Mouse (Mus musculus) heart, embryonic 14.5 days (tissue): ENCODE measurements around the gene Ppy. TPM values are rescaled to one million over a fixed set of nuclear protein-coding genes. Genes with fewer than 3 reads are reported as not detected.
A peak's percentile ranks its signal among the peaks of the same experiment; 100 is the strongest.

Source experiments
- ATAC-seq: fragments of 200-750 bp; cut with Nextera tagmentation; 2 replicates; pipeline ENCODE4 v1.8.0; 2017; ENCODE audit warnings: low read depth, moderate TSS enrichment; ENCODE audit not compliant: insufficient number of reproducible peaks, insufficient read depth, low FRiP score
- H3K27ac ChIP-seq, 2 experiments: fragments of 200-500 bp in 1 of 2; fragments of 300-500 bp in 1 of 2; sonication (generic) in 1 of 2; replicated peaks in 1 of 2; 2 replicates each; pipeline ENCODE4 v1.5.1; 2012 to 2014; ENCODE audit warnings: low read depth in 2 of 2, low read length in 2 of 2, control low read depth in 1 of 2, mild to moderate bottlenecking in 1 of 2, mixed read lengths in 1 of 2; ENCODE audit not compliant: control insufficient read depth in 1 of 2, insufficient read depth in 1 of 2
- H3K27me3 ChIP-seq: fragments of 300-500 bp; sonication (generic); 2 replicates; pipeline ENCODE4 v1.6.1; 2014; ENCODE audit warnings: mild to moderate bottlenecking, low read length, control low read depth; ENCODE audit not compliant: control insufficient read depth, insufficient read depth
- H3K36me3 ChIP-seq: fragments of 300-500 bp; sonication (generic); 2 replicates; pipeline ENCODE4 v1.6.1; 2014; ENCODE audit warnings: mild to moderate bottlenecking, control low read depth, low read length, mixed read lengths; ENCODE audit not compliant: control insufficient read depth, insufficient read depth
- H3K4me1 ChIP-seq, 2 experiments: fragments of 200-500 bp in 1 of 2; fragments of 300-500 bp in 1 of 2; sonication (generic) in 1 of 2; 2 replicates each; pipeline ENCODE4 v1.6.1; 2012 to 2014; ENCODE audit warnings: low read length in 2 of 2, control low read depth in 1 of 2, mixed read lengths in 1 of 2; ENCODE audit not compliant: control insufficient read depth in 2 of 2, insufficient read depth in 2 of 2
- H3K4me2 ChIP-seq: fragments of 300-500 bp; sonication (generic); 2 replicates; pipeline ENCODE4 v1.6.1; 2014; ENCODE audit warnings: mild to moderate bottlenecking, low read length
- H3K4me3 ChIP-seq, 2 experiments: fragments of 200-500 bp in 1 of 2; fragments of 300-500 bp in 1 of 2; sonication (generic) in 1 of 2; 2 replicates each; pipeline ENCODE4 v1.5.1; 2012 to 2014; ENCODE audit warnings: low read length in 2 of 2, mild to moderate bottlenecking in 2 of 2, control low read depth in 1 of 2, low read depth in 1 of 2, moderate library complexity in 1 of 2; ENCODE audit not compliant: control insufficient read depth in 1 of 2, insufficient read depth in 1 of 2
- H3K9ac ChIP-seq: fragments of 300-500 bp; sonication (generic); 2 replicates; pipeline ENCODE4 v1.6.1; 2014; ENCODE audit warnings: mild to moderate bottlenecking, low read length
- H3K9me3 ChIP-seq: fragments of 300-500 bp; sonication (generic); 2 replicates; pipeline ENCODE4 v1.6.1; 2016; ENCODE audit warnings: low read length, control low read depth; ENCODE audit not compliant: control insufficient read depth
- WGBS: fragments of 180-500 bp; shearing (Covaris S2); extraction: QIAGEN DNeasy Blood & Tissue Kit; methylation state at CpG from one replicate; pipeline ENCODE4 v1.1.7; 2014; 5-methylcytosine and 5-hydroxymethylcytosine counted together
- polyA plus RNA-seq: library from polyadenylated mRNA; unstranded; fragments of >200 nt; fragmentation: Nextera tagmentation; extraction: Ambion mirVana; gene quantifications from 2 replicates; pipeline ENCODE4 v1.2.1, GENCODE M21; 2014

Ppy gene
- polyA plus RNA-seq, 1 experiment from 2014 or later, result not detected

DNA sequence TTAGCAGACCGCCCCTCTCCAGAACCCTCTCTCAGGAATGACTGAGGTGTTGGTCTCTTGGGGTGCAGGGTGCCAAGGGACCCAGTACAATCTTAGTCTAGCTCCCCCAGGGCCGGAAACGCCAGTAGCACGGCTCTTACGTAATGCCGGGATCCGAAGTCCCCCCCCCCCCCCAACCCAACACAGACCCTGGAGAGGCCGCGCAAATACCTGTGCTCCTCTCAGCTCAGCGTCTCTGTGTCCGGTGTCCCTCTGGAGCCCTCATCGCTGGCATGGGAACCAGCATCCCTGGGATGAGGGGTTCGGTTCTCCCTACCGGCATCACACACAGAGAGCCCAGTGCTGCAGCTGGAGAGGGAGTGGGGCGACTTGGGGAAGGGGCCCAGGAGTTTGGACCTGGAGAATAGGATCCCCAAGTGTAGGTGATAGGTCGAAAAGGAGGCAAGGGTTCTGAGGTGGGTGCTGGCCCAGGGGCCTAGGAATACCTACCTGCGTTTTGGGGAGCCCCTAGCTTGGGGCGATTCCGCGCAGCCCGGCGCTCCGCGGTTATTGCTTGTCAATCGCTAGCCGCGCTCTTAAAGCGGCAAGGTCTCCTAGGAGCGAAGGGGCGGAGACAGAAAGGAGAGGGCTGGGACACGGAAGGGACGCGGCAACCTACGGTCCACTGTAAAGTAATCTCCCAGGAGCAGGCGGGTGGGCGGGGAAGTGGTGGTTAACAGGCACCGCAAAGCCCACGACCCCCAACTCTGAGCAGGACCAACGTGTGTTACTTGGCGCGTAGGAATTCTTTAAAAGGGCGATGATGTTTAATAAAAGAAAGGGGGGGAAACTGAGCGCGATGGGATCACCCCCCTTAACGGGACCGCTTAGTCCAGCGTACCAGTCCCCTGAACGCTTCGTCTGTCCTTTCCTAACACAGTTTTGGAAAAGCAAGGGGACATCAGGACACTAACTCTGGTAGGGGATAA, 12.9 kb downstream of the Ppy start, which contains the start of gene Mpp2:
Mpp2 (minus strand) TSS at position 585 of the 968 bp plus-strand sequence.
- H3K9ac ChIP-seq, result peak within 1 kb of the TSS; percentile 68
- under 1% methylated on average over 49 of the region's 49 CpGs for WGBS
- peak; percentile 14; the same call in 1 of the 2 replicates for ATAC-seq
- peak within 1 kb of the TSS; percentile 82 to 85 for H3K27ac ChIP-seq
- peak within 1 kb of the TSS; percentile 58 to 73 for H3K4me3 ChIP-seq
- H3K4me2 ChIP-seq, result peak within 1 kb of the TSS; percentile 96
- no peaks in the 10 kb centered on the region for H3K9me3 ChIP-seq
- H3K27me3 ChIP-seq, result no peaks in the 10 kb centered on the region
- no peaks in the 10 kb centered on the region for H3K36me3 ChIP-seq
- H3K4me1 ChIP-seq, result peaks cover 5 to 10% of the 10 kb centered on the region in 2 experiments

DNA sequence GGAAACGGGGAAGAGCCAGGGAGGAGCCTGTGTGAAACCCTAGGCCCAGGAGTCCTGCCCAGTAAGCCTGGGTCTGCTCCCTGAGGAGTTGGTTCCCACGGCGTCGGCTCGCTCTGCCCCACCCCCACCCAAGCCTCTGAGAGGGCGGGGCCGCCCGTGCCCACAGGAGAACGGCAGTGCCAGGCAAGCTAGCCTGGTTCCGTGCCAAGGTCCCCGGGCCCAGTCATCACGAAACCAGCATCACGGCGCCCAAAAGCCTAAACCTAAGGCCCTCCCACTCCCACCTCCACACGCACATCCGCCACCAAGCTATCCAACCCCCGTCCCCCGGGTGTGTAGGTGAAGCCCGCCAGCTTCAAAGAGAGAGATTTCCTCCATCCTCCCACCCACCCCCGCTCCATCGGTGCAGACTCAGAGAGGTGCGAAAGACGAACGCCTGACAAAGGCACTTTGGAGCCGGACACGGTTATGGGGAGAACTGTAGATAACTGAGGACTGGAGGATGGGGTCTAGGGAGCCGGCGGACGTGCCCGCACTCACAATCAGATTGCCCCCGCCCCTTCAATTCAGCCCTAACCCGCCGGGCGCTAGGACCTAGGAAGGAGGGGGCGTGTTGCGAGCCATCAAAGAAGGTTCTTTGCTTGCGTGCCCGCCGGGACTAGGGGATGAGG, 13.9 kb downstream of the Ppy start:
- no peaks in the 10 kb centered on the region for H3K27me3 ChIP-seq
- H3K27ac ChIP-seq, result peak overlapping the region; percentile 41 to 82
- H3K9ac ChIP-seq, result peak overlapping the region; percentile 68
- H3K4me3 ChIP-seq, result peak overlapping the region; percentile 58 to 73
- peak; percentile 64 for ATAC-seq
- H3K36me3 ChIP-seq, result no peaks in the 10 kb centered on the region
- no peaks in the 10 kb centered on the region for H3K9me3 ChIP-seq
- peaks cover 8 to 19% of the 10 kb centered on the region in 2 experiments for H3K4me1 ChIP-seq
- under 1% methylated on average over 38 of the region's 39 CpGs for WGBS
- peak overlapping the region; percentile 96 for H3K4me2 ChIP-seq

DNA sequence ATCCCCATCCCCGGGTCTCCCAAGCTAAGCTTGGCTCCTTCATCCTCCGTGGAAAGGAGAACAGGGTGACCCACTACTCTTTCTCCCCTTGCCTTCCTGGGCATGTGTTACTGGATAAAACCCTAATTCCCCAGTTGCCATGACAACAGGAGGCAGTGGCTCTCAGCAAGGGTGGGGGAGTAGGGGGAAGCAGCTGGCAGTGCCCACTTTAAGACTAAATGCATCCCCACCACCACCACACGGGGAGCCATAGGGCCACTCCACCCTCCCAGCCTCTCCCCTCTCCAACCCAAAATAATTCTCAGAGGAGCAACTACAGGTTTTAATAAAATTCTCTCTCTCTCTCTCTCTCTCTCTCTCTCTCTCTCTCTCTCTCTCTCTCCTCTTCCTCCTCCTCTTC, 14.8 kb downstream of the Ppy start:
- H3K9me3 ChIP-seq, result no peaks in the 10 kb centered on the region
- peak overlapping the region; percentile 68; the same call in 1 of the 2 replicates for H3K9ac ChIP-seq
- WGBS, result 26% methylated on average over 3 of the region's 3 CpGs
- peak overlapping the region; percentile 96 for H3K4me2 ChIP-seq
- peak overlapping the region in 1 of 2 experiments; percentile 82; a peak in 2 of 4 replicates for H3K27ac ChIP-seq
- no peak for ATAC-seq
- no peaks in the 10 kb centered on the region for H3K36me3 ChIP-seq
- peaks cover 13 to 23% of the 10 kb centered on the region in 2 experiments for H3K4me1 ChIP-seq
- H3K27me3 ChIP-seq, result no peaks in the 10 kb centered on the region
- peak overlapping the region in 1 of 2 experiments; percentile 58; a peak in 2 of 4 replicates for H3K4me3 ChIP-seq

DNA sequence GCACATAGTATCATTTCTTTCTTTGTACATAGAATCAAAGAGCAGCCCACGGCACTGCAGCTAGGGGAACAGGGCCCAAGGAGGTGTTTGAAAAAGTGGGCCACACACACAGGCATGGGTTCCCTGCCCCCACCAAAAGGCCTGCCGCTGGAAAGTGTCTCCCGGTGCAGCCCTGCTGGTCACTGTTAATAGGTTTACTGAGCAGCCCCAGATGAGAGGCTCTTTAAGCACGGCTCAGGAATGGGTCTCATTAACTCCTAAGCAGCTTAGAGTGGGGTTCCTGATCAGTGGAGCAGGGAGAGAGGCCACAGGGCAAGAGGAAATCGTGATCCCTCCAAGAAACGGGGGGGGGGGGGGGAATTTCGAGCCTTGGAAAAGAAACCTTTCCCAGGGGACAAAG, 17.0 kb downstream of the Ppy start:
- H3K4me1 ChIP-seq, result peaks cover 10 to 23% of the 10 kb centered on the region in 2 experiments; a peak in 3 of 4 replicates
- no peak overlapping the region for H3K4me2 ChIP-seq
- H3K36me3 ChIP-seq, result 0 out of 2 replicates have a peak, but pooled peaks cover 5% of the 10 kb centered on the region
- no peak overlapping the region for H3K4me3 ChIP-seq
- no peaks in the 10 kb centered on the region for H3K27me3 ChIP-seq
- ATAC-seq, result no peak
- H3K27ac ChIP-seq, result no peak overlapping the region
- no peak overlapping the region for H3K9ac ChIP-seq
- WGBS, result 49% methylated on average over 7 of the region's 7 CpGs
- no peaks in the 10 kb centered on the region for H3K9me3 ChIP-seq

DNA sequence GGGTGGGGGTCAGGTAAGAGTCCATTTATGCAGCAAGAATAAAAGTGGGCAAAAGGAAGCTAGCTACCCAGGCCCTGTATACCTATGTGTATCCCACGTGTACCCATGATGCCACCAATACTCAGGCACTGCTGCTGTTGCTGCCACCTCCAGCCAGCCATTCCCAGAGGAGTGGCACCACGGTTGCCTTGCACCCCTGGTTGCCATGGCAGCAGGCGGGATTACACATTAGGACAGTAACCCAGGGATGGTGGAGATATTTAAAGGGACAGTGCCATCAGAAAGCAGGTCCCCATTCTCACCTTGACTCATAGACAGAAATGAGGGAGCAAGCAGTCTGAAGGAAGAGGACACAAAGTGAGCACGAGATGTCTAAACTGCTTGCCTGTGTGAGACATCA, 17.9 kb downstream of the Ppy start:
- no peaks in the 10 kb centered on the region for H3K27me3 ChIP-seq
- H3K9me3 ChIP-seq, result no peaks in the 10 kb centered on the region
- H3K4me1 ChIP-seq, result peaks cover 10 to 23% of the 10 kb centered on the region in 2 experiments; a peak in 3 of 4 replicates
- H3K27ac ChIP-seq, result no peak overlapping the region
- WGBS, result 56% methylated on average over 4 of the region's 4 CpGs
- 0 out of 2 replicates have a peak overlapping the region, but pooled peaks have one; percentile 83 for H3K4me2 ChIP-seq
- no peak overlapping the region for H3K4me3 ChIP-seq
- peaks cover 11% of the 10 kb centered on the region; the same call in 1 of the 2 replicates for H3K36me3 ChIP-seq
- ATAC-seq, result no peak
- no peak overlapping the region for H3K9ac ChIP-seq

DNA sequence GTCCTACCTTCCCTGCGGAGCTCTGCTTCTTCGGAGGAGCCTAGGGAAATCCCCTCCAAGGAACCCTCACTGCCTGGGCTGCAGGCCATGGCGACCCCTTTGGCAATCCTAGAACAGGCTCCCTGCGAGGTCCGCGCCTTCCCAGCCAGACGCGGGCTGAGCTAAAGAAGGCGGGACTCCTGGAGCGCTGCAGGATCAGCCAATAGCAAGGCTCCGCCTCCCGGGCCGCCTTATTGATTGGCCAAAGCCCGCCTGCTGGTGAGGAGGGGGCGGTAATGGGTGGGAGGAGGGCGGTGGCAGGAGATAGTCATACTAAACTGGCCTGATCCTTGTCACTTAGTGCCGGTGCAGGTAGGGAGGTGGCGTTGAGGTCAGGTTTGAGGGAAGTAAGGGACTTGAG, 18.8 kb downstream of the Ppy start:
- peak; percentile 55; the same call in 1 of the 2 replicates for ATAC-seq
- no peak overlapping the region for H3K27ac ChIP-seq

DNA sequence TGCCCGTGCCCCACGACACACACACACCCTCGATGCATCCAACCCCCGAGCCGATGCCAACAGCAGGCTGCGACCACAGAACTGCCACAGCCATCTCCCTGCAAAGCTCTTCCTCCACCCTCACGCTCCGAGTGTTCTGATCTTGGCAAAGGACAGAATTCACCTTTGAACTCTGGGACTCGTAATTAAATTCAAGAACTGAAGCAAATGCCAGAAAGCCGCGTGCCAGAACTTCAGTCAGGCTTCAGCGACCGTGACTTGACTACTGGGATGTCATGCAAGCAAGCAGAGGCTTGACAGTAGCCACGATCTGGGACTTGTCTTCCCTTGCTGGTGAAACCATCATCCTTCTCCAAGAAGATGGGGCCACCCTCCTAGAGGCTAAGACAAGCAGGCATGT, 27.4 kb downstream of the Ppy start:
- no peak for ATAC-seq
- WGBS, result 81% methylated on average over 14 of the region's 14 CpGs
- Histone ChIP-seq H3K9ac (no peak overlapping the region), H3K4me3 (no peak overlapping the region), H3K27me3 (no peaks in the 10 kb centered on the region), H3K4me1 (peaks cover 0 to 10% of the 10 kb centered on the region in 2 experiments; a peak in 2 of 4 replicates), H3K27ac (no peak overlapping the region), H3K9me3 (no peaks in the 10 kb centered on the region), H3K36me3 (peaks cover 15% of the 10 kb centered on the region; the same call in 1 of the 2 replicates), H3K4me2 (no peak overlapping the region)

More for the DNA sequence above, 18.8 kb downstream of the Ppy start:
- H3K4me1 ChIP-seq, result peaks cover 10 to 23% of the 10 kb centered on the region in 2 experiments; a peak in 3 of 4 replicates
- H3K4me3 ChIP-seq, result peak overlapping the region; percentile 40
- H3K9ac ChIP-seq, result peak overlapping the region; percentile 71
- peaks cover 15% of the 10 kb centered on the region; the same call in 1 of the 2 replicates for H3K36me3 ChIP-seq
- H3K9me3 ChIP-seq, result no peaks in the 10 kb centered on the region
- H3K27me3 ChIP-seq, result no peaks in the 10 kb centered on the region
- 1% methylated on average over 18 of the region's 18 CpGs for WGBS
- peak overlapping the region; percentile 83 for H3K4me2 ChIP-seq
